Comparison of ENCODE assay signal across 23 mouse cellular contexts in genomic region chr11:94767241-94767640, GRCm38 (mm10). TPM values are rescaled to one million over a fixed set of nuclear protein-coding genes. Genes with fewer than 3 reads are reported as not detected.
"Had no signal": no experiment of that assay in that cellular context is flagged by ENCODE, and none has a peak within 500 bp of the region (broad histone marks: within the 10 kb centered on the region; RNA-seq: fewer than 3 reads in every experiment).

No protein-coding gene starts in this region.

- H3K4me3 ChIP-seq: neural tube, embryonic 13.5 days; neural tube, embryonic 15.5 days; stomach, embryonic 15.5 days had no signal

- H3K36me3 ChIP-seq: neural tube, embryonic 13.5 days; neural tube, embryonic 15.5 days; stomach, embryonic 15.5 days had no signal

- H3K27me3 ChIP-seq: neural tube, embryonic 13.5 days; stomach, embryonic 15.5 days had no signal

- DNase-seq: retina, postnatal 1 day; right cerebral cortex, adult 18-20 months; right cerebral cortex, postnatal 14 days; right cerebral cortex, postnatal 25 days; right cerebral cortex, postnatal 4 days; spleen, adult 18-20 months; thymus, adult 18-20 months; thymus, adult 2 months; thymus, postnatal 14 days; thymus, postnatal 25 days; thymus, postnatal 36 days; thymus, postnatal 4 days had no signal

RNA-seq across cellular contexts. Expression of gene Tmem92, which starts 15.3 kb away (rescaled TPM):
- total RNA-seq: neutrophil, adult 5-6 weeks had no signal
- polyA plus RNA-seq: neural tube, embryonic 13.5 days; neural tube, embryonic 14.5 days; neural tube, embryonic 15.5 days; spleen, adult 2 months; stomach, embryonic 14.5 days; stomach, embryonic 15.5 days; stomach, embryonic 16.5 days; stomach, postnatal 0 days; testis, adult 2 months; urinary bladder, adult 2 months had no signal

RNA-seq across cellular contexts. Expression of gene Cdc34b, which starts 25.7 kb away (rescaled TPM):
- total RNA-seq: neutrophil, adult 5-6 weeks had no signal
- polyA plus RNA-seq: neural tube, embryonic 13.5 days; neural tube, embryonic 14.5 days; neural tube, embryonic 15.5 days; spleen, adult 2 months; stomach, embryonic 14.5 days; stomach, postnatal 0 days; thymus, adult 2 months had no signal
